Mouse (Mus musculus): ENCODE measurements around the gene Mid1.
"Not testable (repeated sequence)": the region's sequence is repeated elsewhere in the genome, so short reads cannot be mapped to it uniquely, and the experiment has no call there.

The Mid1 gene

GRCm38 (mm10) chrX:169999912-170000641 lies 315.1 kb downstream of the Mid1 start:
- not testable (repeated sequence) for DNase-seq (ENCODE audit: low read depth, low spot score)

- peak; percentile 66 for DNase-seq (ENCODE audit: low read depth, low spot score)
Measured at GRCm38 (mm10) chrX:170000642-170001387, 315.8 kb downstream of the Mid1 start.

- not testable (repeated sequence) for DNase-seq (ENCODE audit: low read depth, low spot score)
Measured at GRCm38 (mm10) chrX:170001388-170001695, 316.3 kb downstream of the Mid1 start.

- DNase-seq (ENCODE audit: low read depth, low spot score), result not testable (repeated sequence)
Measured at GRCm38 (mm10) chrX:170002510-170003197, 317.7 kb downstream of the Mid1 start.

GRCm38 (mm10) chrX:170003536-170003935 lies 318.5 kb downstream of the Mid1 start:
- not testable (repeated sequence) for DNase-seq (ENCODE audit: low read depth, low spot score)

- peak; percentile 53 for DNase-seq (ENCODE audit: low read depth, low spot score)
Measured at GRCm38 (mm10) chrX:170004236-170004635, 319.2 kb downstream of the Mid1 start.

GRCm38 (mm10) chrX:170004793-170005192 lies 319.8 kb downstream of the Mid1 start:
- DNase-seq (ENCODE audit: low read depth, low spot score), result not testable (repeated sequence)

GRCm38 (mm10) chrX:170005194-170005593 lies 320.2 kb downstream of the Mid1 start:
- DNase-seq (ENCODE audit: low read depth, low spot score), result not testable (repeated sequence)

GRCm38 (mm10) chrX:170005695-170006297 lies 320.8 kb downstream of the Mid1 start:
- not testable (repeated sequence) for DNase-seq (ENCODE audit: low read depth, low spot score)

- not testable (repeated sequence) for DNase-seq (ENCODE audit: low read depth, low spot score)
Measured at GRCm38 (mm10) chrX:170006694-170007247, 321.8 kb downstream of the Mid1 start.

GRCm38 (mm10) chrX:170007375-170008178 lies 322.6 kb downstream of the Mid1 start:
- DNase-seq (ENCODE audit: low read depth, low spot score), result peak; percentile 24

GRCm38 (mm10) chrX:170008179-170008467 lies 323.1 kb downstream of the Mid1 start:
- peak; percentile 26 for DNase-seq (ENCODE audit: low read depth, low spot score)

- peak; percentile 66 for DNase-seq (ENCODE audit: low read depth, low spot score)
Measured at GRCm38 (mm10) chrX:170008584-170008983, 323.6 kb downstream of the Mid1 start.

GRCm38 (mm10) chrX:170009016-170009750 lies 324.2 kb downstream of the Mid1 start, which contains the start of gene Gm21887:
Gm21887 (plus strand) TSS chrX:170009659.
- peak; percentile 97 for DNase-seq (ENCODE audit: low read depth, low spot score)

GRCm38 (mm10) chrX:170009801-170010221 lies 324.8 kb downstream of the Mid1 start:
- peak; percentile 100 for DNase-seq (ENCODE audit: low read depth, low spot score)

- peak; percentile 88 for DNase-seq (ENCODE audit: low read depth, low spot score)
Measured at GRCm38 (mm10) chrX:170010581-170011528, 325.9 kb downstream of the Mid1 start.

GRCm38 (mm10) chrX:170011529-170011879 lies 326.5 kb downstream of the Mid1 start:
- not testable (repeated sequence) for DNase-seq (ENCODE audit: low read depth, low spot score)

- not testable (repeated sequence) for DNase-seq (ENCODE audit: low read depth, low spot score)
Measured at GRCm38 (mm10) chrX:170013421-170013820, 328.4 kb downstream of the Mid1 start.

GRCm38 (mm10) chrX:170014038-170014437 lies 329.0 kb downstream of the Mid1 start:
- DNase-seq (ENCODE audit: low read depth, low spot score), result not testable (repeated sequence)
